Mouse (Mus musculus): ENCODE measurements at regions not wholly inside any gene's neighbourhood (a gene's known extent, or its start where the extent isn't known, plus 50 kb on each side); places are given as distances from the start of the nearest gene placed in this dataset.

DNA sequence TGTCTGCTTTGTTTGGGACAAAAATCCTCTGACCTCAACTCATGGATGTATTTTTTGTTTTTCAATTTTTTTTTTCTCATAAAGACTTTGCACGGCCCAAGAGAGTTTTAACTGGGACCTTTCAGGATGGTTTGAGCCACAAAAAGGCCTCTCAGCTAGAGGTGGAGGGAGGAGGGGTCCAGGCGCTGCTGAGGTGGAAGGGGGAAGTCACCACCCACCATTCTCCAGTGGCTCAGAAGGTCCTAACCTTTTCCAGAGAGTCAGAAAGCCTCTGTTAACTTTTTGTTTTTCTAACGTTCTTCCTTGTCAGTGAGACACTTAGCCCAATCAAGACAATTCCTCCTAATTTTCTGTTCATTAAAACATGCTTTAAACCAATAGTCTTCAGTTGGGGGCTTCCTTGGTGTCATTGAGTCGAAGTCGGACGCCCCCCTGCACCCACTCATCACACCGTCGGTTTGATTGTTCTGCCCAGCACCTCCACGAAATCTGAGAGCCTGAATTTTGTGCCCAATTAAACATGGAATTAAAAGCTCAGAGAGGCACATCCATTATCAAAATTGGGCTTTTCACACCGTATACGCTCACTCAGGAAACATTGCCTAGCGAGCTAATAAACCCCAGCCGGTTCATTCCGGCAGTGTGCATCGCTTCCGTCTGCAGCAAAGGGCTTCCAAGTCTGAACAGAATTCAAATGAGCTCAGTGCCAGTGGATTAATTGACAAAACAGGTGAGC, 134.3 kb upstream of the Ralgapa2 start:
- H3K27ac ChIP-seq (ENCODE audit: insufficient read depth, low read depth) = no peak overlapping the region
- no peak for TF ChIP-seq USF1 (IDR thresholded peaks at IDR 0.05; ENCODE audit: low read depth, low read length)
- TF ChIP-seq MAZ (IDR thresholded peaks at IDR 0.05; ENCODE audit: low read depth, low read length) = no peak
- no peak for TF ChIP-seq SIN3A (IDR thresholded peaks at IDR 0.05; ENCODE audit: low read length)
- TF ChIP-seq TCF12 (IDR thresholded peaks at IDR 0.05; ENCODE audit: low read depth, low read length) = no peak
- no peak for TF ChIP-seq SMC3 (IDR thresholded peaks at IDR 0.05; ENCODE audit: low read depth, low read length)
- TF ChIP-seq NRF1 (IDR thresholded peaks at IDR 0.05; ENCODE audit: low read depth, low read length) = no peak
- no peak for TF ChIP-seq RAD21 (IDR thresholded peaks at IDR 0.05; ENCODE audit: low read depth, low read length)
- TF ChIP-seq ZKSCAN1 (IDR thresholded peaks at IDR 0.05; ENCODE audit: borderline replicate concordance, low read depth, low read length) = no peak
- no peak for TF ChIP-seq BHLHE40 (IDR thresholded peaks at IDR 0.05; ENCODE audit: low read depth, low read length)
- H3K79me2 ChIP-seq (replicated peaks; ENCODE audit: control insufficient read depth, extremely low read depth, insufficient read depth, poor library complexity, severe bottlenecking) = no peaks in the 10 kb centered on the region
- in situ Hi-C loops (cut with MboI; ENCODE audit: low pct_ligation_motif_present, low pct_unique_long_range_greater_than_20kb, low sequenced_read_pairs) (no loop called here), dilution Hi-C loops (cut with MboI; ENCODE audit: extremely low pct_ligation_motif_present, extremely low pct_unique_long_range_greater_than_20kb, low sequenced_read_pairs) (no loop called here)
- no peaks in the 10 kb centered on the region for H3K9me3 ChIP-seq (replicated peaks; ENCODE audit: low read length)
- H3K4me1 ChIP-seq (ENCODE audit: control insufficient read depth in 1 of 2, insufficient read depth in 2 of 2) = no peaks in the 10 kb centered on the region
- H3K4me3 ChIP-seq (replicated peaks in 1 of 3; ENCODE audit: low read depth in 2 of 3, low read length in 2 of 3, poor library complexity in 1 of 3) = no peak overlapping the region
- H3K27me3 ChIP-seq (replicated peaks) = no peaks in the 10 kb centered on the region
- H3K36me3 ChIP-seq (replicated peaks in 1 of 2; ENCODE audit: control insufficient read depth in 1 of 2, insufficient read depth in 1 of 2, low read length in 1 of 2) = no peaks in the 10 kb centered on the region
- DNase-seq (ENCODE audit: extremely low read depth) = no peak
- H3K9ac ChIP-seq (ENCODE audit: insufficient read depth, low read depth) = no peak overlapping the region
- H3K4me2 ChIP-seq (ENCODE audit: insufficient read depth, low read depth, poor library complexity, severe bottlenecking) = no peak overlapping the region

DNA sequence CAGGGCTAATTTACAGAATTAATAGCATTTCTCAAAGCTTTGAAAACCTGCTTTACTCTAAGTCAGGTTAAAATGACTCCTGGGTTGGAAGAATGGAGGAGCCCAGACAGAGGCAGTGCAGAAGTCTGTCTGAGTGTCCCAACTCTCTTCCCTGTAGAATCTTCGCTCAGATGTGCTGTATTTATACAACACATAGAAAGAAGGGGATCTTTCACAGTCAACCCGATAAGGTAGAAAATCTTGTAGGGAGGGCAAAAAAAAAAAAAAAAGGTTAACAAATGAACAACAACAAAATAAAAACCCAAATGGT, 134.8 kb upstream of the Ralgapa2 start:
- H3K27ac ChIP-seq (ENCODE audit: insufficient read depth, low read depth) = no peak overlapping the region
- H3K4me3 ChIP-seq (replicated peaks in 1 of 3; ENCODE audit: low read depth in 2 of 3, low read length in 2 of 3, poor library complexity in 1 of 3) = no peak overlapping the region
- no peaks in the 10 kb centered on the region for H3K36me3 ChIP-seq (replicated peaks in 1 of 2; ENCODE audit: control insufficient read depth in 1 of 2, insufficient read depth in 1 of 2, low read length in 1 of 2)
- H3K79me2 ChIP-seq (replicated peaks; ENCODE audit: control insufficient read depth, extremely low read depth, insufficient read depth, poor library complexity, severe bottlenecking) = no peaks in the 10 kb centered on the region
- H3K4me1 ChIP-seq (ENCODE audit: control insufficient read depth in 1 of 2, insufficient read depth in 2 of 2) = no peaks in the 10 kb centered on the region
- dilution Hi-C loops (cut with MboI; ENCODE audit: extremely low pct_ligation_motif_present, extremely low pct_unique_long_range_greater_than_20kb, low sequenced_read_pairs) (no loop called here), in situ Hi-C loops (cut with MboI; ENCODE audit: low pct_ligation_motif_present, low pct_unique_long_range_greater_than_20kb, low sequenced_read_pairs) (no loop called here)
- TF ChIP-seq NELFE (IDR thresholded peaks at IDR 0.05; ENCODE audit: low read depth, low read length) = no peak
- no peak for TF ChIP-seq MEF2A (IDR thresholded peaks at IDR 0.05; ENCODE audit: borderline replicate concordance, low read depth, low read length)
- no peak for TF ChIP-seq NRF1 (IDR thresholded peaks at IDR 0.05; ENCODE audit: low read depth, low read length)
- no peak for TF ChIP-seq PAX5 (IDR thresholded peaks at IDR 0.05; ENCODE audit: low read length)
- TF ChIP-seq IRF4 (IDR thresholded peaks at IDR 0.05; ENCODE audit: low read depth, low read length) = no peak
- no peak for TF ChIP-seq ELF1 (IDR thresholded peaks at IDR 0.05; ENCODE audit: low read depth, low read length)
- no peak for TF ChIP-seq MAX (IDR thresholded peaks at IDR 0.05; ENCODE audit: low read length)
- TF ChIP-seq SMC3 (IDR thresholded peaks at IDR 0.05; ENCODE audit: low read depth, low read length) = no peak
- TF ChIP-seq EP300 (IDR thresholded peaks at IDR 0.05; ENCODE audit: low read length) = no peak
- no peak for TF ChIP-seq TCF12 (IDR thresholded peaks at IDR 0.05; ENCODE audit: low read depth, low read length)
- TF ChIP-seq RAD21 (IDR thresholded peaks at IDR 0.05; ENCODE audit: low read depth, low read length) = no peak
- TF ChIP-seq E2F4 (IDR thresholded peaks at IDR 0.05; ENCODE audit: insufficient replicate concordance, low read depth, low read length) = no peak
- no peak for TF ChIP-seq BHLHE40 (IDR thresholded peaks at IDR 0.05; ENCODE audit: low read depth, low read length)
- TF ChIP-seq POLR2A (IDR thresholded peaks at IDR 0.05; ENCODE audit: low read depth, low read length) = no peak
- no peak overlapping the region for H3K4me2 ChIP-seq (ENCODE audit: insufficient read depth, low read depth, poor library complexity, severe bottlenecking)
- no peak for DNase-seq (ENCODE audit: extremely low read depth)
- H3K9me3 ChIP-seq (replicated peaks; ENCODE audit: low read length) = no peaks in the 10 kb centered on the region
- H3K9ac ChIP-seq (ENCODE audit: insufficient read depth, low read depth) = no peak overlapping the region
- no peaks in the 10 kb centered on the region for H3K27me3 ChIP-seq (replicated peaks)

Measured in CH12.LX (cell line).